Mouse (Mus musculus) heart, postnatal 0 days (tissue): ENCODE measurements around the gene Mup7. TPM values are rescaled to one million over a fixed set of nuclear protein-coding genes. Genes with fewer than 3 reads are reported as not detected.
"Not testable (repeated sequence)": the region's sequence is repeated elsewhere in the genome, so short reads cannot be mapped to it uniquely, and the experiment has no call there.

ENCODE experiments used
- ATAC-seq: fragments of 200-750 bp; cut with Nextera tagmentation; 2 replicates; pipeline ENCODE4 v1.8.0; 2017; ENCODE audit warnings: low read depth, moderate number of reproducible peaks, moderate library complexity; ENCODE audit not compliant: insufficient read depth
- DNase-seq: peaks from one replicate; pipeline ENCODE4 v3.0.0-alpha.2; 2016; ENCODE audit warnings: low spot score
- H3K27ac ChIP-seq: fragments of 300-500 bp; sonication (generic); 2 replicates; pipeline ENCODE4 v1.5.1; 2014; ENCODE audit warnings: low read depth, mild to moderate bottlenecking
- H3K27me3 ChIP-seq: fragments of 300-500 bp; sonication (generic); 2 replicates; pipeline ENCODE4 v1.6.1; 2014; ENCODE audit warnings: low read length, mixed read lengths; ENCODE audit not compliant: control insufficient read depth, insufficient read depth
- H3K36me3 ChIP-seq: fragments of 300-500 bp; sonication (generic); replicated peaks from 2 replicates; pipeline ENCODE4 v1.6.1; 2014; ENCODE audit warnings: low read length, mixed read lengths; ENCODE audit not compliant: control insufficient read depth, insufficient read depth
- H3K4me1 ChIP-seq: fragments of 300-500 bp; sonication (generic); 2 replicates; pipeline ENCODE4 v1.6.1; 2014; ENCODE audit warnings: antibody characterized with exemption; ENCODE audit not compliant: control insufficient read depth, insufficient read depth
- H3K4me2 ChIP-seq: fragments of 300-500 bp; sonication (generic); 2 replicates; pipeline ENCODE4 v1.6.1; 2014; ENCODE audit warnings: low read depth, mild to moderate bottlenecking, low read length, moderate library complexity
- H3K4me3 ChIP-seq: fragments of 300-500 bp; sonication (generic); 2 replicates; pipeline ENCODE4 v1.5.1; 2014; ENCODE audit warnings: low read depth, low read length
- H3K9ac ChIP-seq: fragments of 300-500 bp; sonication (generic); replicated peaks from 2 replicates; pipeline ENCODE4 v1.6.1; 2014; ENCODE audit warnings: low read depth, low read length, mixed read lengths
- H3K9me3 ChIP-seq: fragments of 300-500 bp; sonication (generic); replicated peaks from 2 replicates; pipeline ENCODE4 v1.6.1; 2016; ENCODE audit warnings: low read length; ENCODE audit not compliant: control insufficient read depth
- WGBS: fragments of 180-500 bp; shearing (Covaris S2); extraction: QIAGEN DNeasy Blood & Tissue Kit; methylation state at CpG from one replicate; pipeline ENCODE4 v1.1.7; 2014; 5-methylcytosine and 5-hydroxymethylcytosine counted together
- polyA plus RNA-seq: library from polyadenylated mRNA; unstranded; fragments of >200 nt; fragmentation: Nextera tagmentation; extraction: Ambion mirVana; gene quantifications from 2 replicates; pipeline ENCODE4 v1.2.1, GENCODE M21; 2015
- total RNA-seq: library from RNA; depleted of rRNA; stranded (reverse); fragments of >200 nt; gene quantifications from 2 replicates; pipeline ENCODE4 v1.2.3, GENCODE M21; 2014; ENCODE audit warnings: low replicate concordance; rRNA removed

Gene Mup7
- total RNA-seq (not detected in 2 replicates), polyA plus RNA-seq (not detected in 2 replicates)

- not testable (repeated sequence) for H3K36me3 ChIP-seq, DNase-seq, ATAC-seq, H3K4me3 ChIP-seq, H3K27ac ChIP-seq, H3K27me3 ChIP-seq, H3K4me2 ChIP-seq, H3K4me1 ChIP-seq, H3K9me3 ChIP-seq, H3K9ac ChIP-seq
- 82% methylated on average over 2 of the region's 2 CpGs for WGBS
Observed at GRCm38 (mm10) chr4:60070375-60070774, at the start of gene Mup7. Gene Mup7 (minus strand): TSS chr4:60070475.

DNA sequence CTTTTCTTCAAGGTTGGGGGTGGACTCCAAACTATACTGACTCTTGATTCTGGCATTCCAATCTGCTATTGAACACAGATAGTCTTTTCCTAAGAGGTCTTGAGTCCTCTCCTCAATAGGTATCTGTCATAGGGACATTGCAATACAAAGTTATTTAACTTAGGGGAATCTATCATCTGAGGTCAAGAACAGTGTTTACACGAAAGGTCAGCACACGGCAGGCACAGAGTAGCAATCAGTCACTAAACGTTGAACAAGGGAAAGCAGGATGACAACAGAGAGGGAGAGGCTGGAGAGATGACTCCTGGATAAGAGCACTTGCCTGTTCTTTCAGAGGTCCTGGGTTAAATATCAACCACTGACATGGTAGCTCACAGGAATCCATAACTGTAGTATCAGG, 9.6 kb upstream of the Mup7 start:
- H3K27me3 ChIP-seq, H3K4me1 ChIP-seq, H3K27ac ChIP-seq, H3K9ac ChIP-seq, H3K4me2 ChIP-seq, ATAC-seq, H3K36me3 ChIP-seq, H3K4me3 ChIP-seq, DNase-seq, H3K9me3 ChIP-seq: not testable (repeated sequence)
- 66% methylated on average over 3 of the region's 3 CpGs for WGBS

DNA sequence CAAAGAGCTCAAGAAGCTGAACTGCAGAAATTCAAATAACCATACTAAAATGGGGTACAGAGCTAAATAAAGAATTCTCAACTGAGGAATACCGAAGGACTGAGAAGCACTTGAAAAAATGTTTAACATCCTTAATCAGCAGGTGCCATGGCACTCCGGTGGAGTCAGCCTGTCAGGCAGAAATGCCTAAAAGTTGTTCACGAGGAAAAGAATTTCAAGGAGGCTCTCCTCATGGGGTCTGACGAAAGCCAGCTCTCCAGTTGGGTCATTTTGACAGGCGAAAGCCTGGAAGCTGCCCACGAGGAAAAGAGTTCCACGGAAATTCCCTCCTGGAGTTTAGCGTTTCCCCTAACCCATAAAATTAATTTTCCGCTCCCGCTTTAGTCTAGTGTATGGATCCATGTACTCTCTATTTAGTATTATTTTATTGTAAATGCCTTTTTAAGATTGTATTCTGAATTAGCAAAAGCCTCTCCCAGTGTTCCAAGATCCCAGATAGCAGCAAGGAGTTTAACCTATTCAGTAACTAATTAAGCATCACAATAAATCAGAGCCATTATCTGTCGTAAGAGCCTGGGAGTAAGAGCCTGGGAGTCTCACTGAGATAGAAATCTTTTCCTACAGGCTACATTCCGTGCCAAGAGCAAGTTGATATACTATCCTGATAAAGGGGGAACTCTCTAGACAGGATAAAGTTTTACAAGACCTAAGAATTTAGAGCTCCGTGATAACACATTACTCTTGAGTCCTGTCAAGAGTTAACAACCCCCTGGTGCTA, 40.8 kb downstream of the Mup7 start:
- ATAC-seq, H3K27ac ChIP-seq, DNase-seq, H3K9ac ChIP-seq, H3K27me3 ChIP-seq, H3K9me3 ChIP-seq, H3K4me1 ChIP-seq, H3K4me2 ChIP-seq, H3K4me3 ChIP-seq, H3K36me3 ChIP-seq: not testable (repeated sequence)
- 65% methylated on average over 12 of the region's 13 CpGs for WGBS

GRCm38 (mm10) chr4:60020141-60020540, 50.1 kb downstream of the Mup7 start:
- H3K27me3 ChIP-seq, H3K4me3 ChIP-seq, DNase-seq, H3K9ac ChIP-seq, H3K4me1 ChIP-seq, H3K9me3 ChIP-seq, H3K4me2 ChIP-seq, H3K36me3 ChIP-seq, ATAC-seq, H3K27ac ChIP-seq: not testable (repeated sequence)
- 80% methylated on average over 7 of the region's 7 CpGs for WGBS

Other genes with a start within 250 kb of the Mup7 start
- 0.35 and 2.5 TPM in 2 replicates for gene Slc46a2, start 155.4 kb downstream of the Mup7 start, total RNA-seq
- 0.10 and 0.14 TPM in 2 replicates for gene Slc46a2, start 155.4 kb downstream of the Mup7 start, polyA plus RNA-seq
- gene Mup4, start 109.8 kb downstream of the Mup7 start, total RNA-seq = not detected in 2 replicates
- gene Mup4, start 109.8 kb downstream of the Mup7 start, polyA plus RNA-seq = not detected in 2 replicates
- gene Mup6, start 106.2 kb downstream of the Mup7 start, total RNA-seq = not detected in 2 replicates
- not detected in 2 replicates for gene Mup6, start 106.2 kb downstream of the Mup7 start, polyA plus RNA-seq
- not detected in 2 replicates for gene Mup2, start 83.8 kb upstream of the Mup7 start, total RNA-seq
- gene Mup2, start 83.8 kb upstream of the Mup7 start, polyA plus RNA-seq = not detected in 2 replicates
- gene Mup8, start 152.1 kb upstream of the Mup7 start, total RNA-seq = not detected in 2 replicates
- not detected in 2 replicates for gene Mup8, start 152.1 kb upstream of the Mup7 start, polyA plus RNA-seq